Mouse (Mus musculus): ENCODE measurements around the gene Actg2.
A peak's percentile ranks its signal among the peaks of the same experiment; 100 is the strongest.

The Actg2 gene

GRCm38 (mm10) chr6:83512495-83512894 lies 23.6 kb downstream of the Actg2 start:
- DNase-seq (ENCODE audit: low spot score), result no peak

- no peak for DNase-seq (ENCODE audit: low spot score)
These were observed 25.9 kb downstream of the Actg2 start for GRCm38 (mm10) chr6:83510210-83510609.

DNA sequence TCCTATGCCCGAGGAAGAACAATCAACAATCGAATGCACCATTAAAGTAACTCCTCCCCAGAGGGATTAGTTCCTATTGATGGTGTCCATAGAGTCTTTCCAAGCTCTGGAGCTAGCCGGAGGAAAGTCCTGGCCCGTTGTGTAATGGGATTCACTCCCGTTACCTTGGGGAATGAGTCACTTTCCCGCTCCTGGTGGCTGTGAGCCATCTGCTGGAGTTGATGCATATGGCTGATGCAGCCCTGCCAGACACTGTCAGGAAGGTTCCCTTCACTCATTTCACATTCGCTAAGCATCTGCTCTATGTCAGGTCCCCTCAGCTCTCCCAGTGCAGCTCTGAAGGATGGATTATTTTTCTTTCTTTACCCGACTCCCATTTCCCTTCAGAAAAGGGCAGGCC lies 26.6 kb downstream of the Actg2 start:
- no peak for DNase-seq (ENCODE audit: low spot score)

DNA sequence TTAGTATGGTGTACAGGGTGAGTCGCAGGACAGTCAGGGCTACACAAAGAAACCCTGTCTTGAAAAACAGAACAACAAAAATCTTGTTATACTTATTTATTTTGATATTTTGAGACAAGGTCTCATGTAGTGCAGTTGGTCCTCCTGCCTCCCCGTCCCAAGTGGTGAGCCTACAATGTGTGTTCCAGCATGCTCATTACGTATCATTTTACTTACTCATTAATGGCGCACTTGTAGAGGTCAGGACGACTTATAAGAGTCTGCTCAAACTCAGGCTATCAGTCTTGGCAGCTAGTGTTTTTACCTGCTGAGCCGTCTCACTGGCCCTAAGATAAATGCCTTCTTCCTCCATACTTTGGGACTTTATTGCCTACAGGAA lies 28.9 kb downstream of the Actg2 start:
- no peak for DNase-seq (ENCODE audit: low spot score)

DNA sequence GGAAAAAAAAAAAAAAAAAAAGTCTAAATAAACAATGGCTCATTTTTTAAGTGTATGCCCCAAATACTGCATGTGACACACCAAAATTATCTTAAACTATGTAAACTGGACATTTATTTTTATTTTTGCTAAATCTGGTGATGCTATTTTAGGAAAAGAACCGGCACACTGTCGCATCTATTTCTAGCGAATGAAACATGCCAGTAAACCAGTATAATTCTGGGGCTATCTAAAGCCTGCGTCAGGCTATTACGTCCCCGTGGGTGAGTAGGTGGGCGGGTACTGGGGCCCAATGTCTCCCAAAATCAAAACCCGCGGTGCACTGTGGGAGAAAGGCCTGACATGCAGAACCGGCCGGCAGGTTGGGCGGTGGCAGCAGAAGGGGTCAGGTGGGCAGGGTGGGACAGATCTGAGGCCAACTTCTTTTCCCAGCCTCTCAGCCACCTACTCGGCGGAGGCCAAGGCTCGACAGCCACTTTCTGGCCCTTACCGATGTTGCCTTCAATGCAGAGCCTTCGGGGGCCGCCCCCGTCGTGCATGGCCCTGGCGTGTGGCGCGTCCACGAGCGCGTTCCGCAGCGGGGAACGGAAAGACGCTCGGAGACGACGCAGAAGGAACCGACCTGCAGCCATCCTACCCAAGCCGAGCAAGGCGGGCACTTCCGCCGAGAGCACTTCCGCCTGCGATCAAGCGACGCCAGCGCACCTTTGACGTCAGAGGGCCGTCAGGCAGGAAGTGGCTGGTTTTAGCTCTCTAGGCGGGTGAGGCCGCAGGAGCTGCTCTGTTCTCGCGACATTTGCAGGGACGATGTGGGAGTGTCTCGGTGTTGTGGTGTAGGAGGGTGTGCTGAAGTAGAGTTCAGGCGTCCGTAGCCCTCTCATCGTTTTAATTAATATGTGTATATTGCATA lies 29.6 kb downstream of the Actg2 start, which contains the start of gene Dguok:
Gene Dguok, minus strand, starts transcription at position 712 of the 910 bp plus-strand sequence.
- DNase-seq (ENCODE audit: low spot score), result peak; percentile 91

DNA sequence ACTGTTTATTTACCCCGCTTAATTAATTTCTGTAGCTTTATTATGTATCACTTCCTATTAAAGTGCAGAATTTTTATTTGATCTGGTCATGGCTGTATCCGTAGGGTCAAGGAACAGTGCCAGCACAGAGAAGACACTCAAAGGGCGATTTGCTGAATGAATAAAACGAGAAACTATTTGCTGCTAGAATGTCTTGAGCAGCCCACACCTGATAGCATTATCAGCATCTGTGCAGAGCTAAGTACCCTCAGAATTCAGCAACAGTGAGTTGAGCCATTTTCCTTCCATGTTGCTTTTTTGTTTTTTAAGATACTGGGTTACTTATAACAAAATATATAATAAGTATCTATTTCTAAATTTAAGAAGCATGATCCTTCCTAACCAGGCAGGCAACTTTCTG lies 30.5 kb downstream of the Actg2 start:
- no peak for DNase-seq (ENCODE audit: low spot score)

DNA sequence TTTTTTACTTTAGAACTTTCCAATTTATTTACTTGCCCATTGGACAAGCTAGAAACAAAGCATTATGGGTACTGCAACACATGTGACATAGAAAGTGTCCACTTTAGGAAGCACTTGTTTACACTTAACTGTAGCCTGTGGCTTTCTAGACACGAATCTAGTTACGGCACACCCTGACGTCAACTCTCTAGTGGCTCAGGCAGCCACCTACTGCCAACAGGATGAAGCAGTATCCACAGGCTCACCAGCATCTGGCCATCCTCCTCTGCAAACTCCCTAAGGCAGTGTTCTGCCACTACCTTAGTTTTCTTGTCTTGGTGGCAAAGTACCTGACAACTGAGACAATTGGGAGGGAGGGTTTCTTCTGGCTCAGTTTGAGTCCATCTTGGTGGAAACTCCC lies 32.7 kb downstream of the Actg2 start:
- no peak for DNase-seq (ENCODE audit: low spot score)

GRCm38 (mm10) chr6:83502656-83503055 lies 33.4 kb downstream of the Actg2 start:
- no peak for DNase-seq (ENCODE audit: low spot score)

GRCm38 (mm10) chr6:83501524-83502310 lies 34.3 kb downstream of the Actg2 start:
- no peak for DNase-seq (ENCODE audit: low spot score)

GRCm38 (mm10) chr6:83500462-83500861 lies 35.6 kb downstream of the Actg2 start:
- no peak for DNase-seq (ENCODE audit: low spot score)

GRCm38 (mm10) chr6:83499078-83499477 lies 37.0 kb downstream of the Actg2 start:
- DNase-seq (ENCODE audit: low spot score), result no peak

DNA sequence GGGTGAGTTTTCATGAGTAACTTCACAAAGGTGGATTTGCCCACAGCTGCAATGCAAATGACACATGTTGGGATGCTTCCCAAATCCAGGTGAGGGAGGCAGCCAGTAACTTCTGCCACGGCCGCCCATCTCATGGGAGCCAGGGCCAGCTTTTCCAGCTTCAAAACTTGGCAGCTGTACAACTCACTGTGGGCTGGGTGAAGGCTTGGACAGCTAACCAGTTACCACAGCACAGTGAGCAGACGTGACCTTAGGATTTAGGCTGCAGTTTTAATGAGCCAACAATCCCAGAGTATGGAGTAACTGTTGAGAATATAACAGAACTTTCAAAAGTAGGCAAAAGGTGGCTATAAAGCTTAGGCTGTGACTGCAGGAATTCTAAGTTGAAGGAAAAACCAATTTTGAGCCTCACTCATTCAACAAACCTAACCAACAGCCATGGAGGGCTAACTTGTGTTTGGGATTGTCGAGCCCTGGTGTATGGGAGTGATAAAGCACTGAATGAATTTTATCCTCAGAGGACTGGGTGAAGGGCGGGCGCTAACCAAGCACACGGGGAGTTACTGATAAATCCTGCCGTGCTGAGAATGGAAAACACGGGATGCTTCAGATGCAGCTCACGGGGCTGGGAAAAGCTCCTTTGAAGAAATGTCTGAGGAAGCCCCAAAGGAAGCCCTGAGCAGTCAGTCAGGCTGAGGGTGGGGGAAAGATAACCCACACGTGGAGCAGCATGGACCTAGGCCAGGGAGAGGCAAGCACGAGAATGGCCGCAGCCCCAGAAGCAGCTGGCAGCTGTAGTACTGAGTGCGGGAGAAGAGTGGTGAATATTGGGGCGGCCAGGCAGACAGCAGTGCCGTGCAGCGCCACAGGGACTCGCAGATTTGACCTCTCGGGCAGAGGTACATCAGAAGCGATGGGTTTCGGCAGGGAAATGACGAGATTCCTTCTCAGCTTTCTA lies 39.0 kb downstream of the Actg2 start:
- no peak for DNase-seq (ENCODE audit: low spot score)

GRCm38 (mm10) chr6:83496009-83496752 lies 39.9 kb downstream of the Actg2 start:
- DNase-seq (ENCODE audit: low spot score), result no peak

DNA sequence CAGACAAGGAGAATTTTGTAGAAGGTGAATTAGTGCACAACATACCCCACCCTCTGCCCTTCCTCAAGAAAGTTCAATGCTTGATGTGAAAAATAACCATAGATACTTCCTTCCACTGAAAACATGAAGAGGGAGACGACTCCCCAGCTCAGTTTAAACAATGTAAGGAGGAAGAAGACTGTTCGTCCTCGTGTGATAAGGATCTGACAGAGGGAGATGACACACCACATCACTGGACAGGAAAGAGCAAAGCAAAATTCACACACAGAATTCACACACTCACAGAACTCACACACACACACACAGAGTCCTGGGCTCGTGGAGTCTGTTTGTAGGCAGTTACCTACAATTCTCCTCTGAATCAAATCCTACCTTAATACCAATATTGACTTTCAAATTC lies 45.4 kb downstream of the Actg2 start:
- no peak for DNase-seq (ENCODE audit: low spot score)

GRCm38 (mm10) chr6:83488200-83488599 lies 47.9 kb downstream of the Actg2 start:
- DNase-seq (ENCODE audit: low spot score), result no peak

GRCm38 (mm10) chr6:83487298-83487697 lies 48.8 kb downstream of the Actg2 start:
- no peak for DNase-seq (ENCODE audit: low spot score)

DNA sequence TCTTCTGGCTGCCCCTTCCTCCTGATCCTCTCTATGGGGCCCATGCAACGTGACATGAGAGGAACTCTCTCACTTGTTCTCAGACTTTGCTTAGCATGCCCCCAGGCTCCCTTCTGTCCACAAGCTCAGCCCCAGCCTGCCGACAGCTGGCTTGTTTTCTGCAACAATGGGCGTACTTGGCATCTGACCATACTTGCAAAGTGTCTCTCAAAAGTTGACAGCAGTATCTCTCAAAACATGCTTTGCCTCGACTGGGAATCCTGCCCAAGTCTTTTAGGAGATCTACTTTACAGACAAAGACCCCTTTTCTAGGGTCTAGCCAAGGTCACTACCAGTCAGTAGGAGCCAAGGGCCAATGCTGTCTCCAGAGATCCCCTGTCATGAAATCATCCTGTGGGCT lies 50.2 kb downstream of the Actg2 start:
- DNase-seq (ENCODE audit: low spot score), result no peak

- DNase-seq (ENCODE audit: low spot score), result no peak
These were observed 52.3 kb downstream of the Actg2 start for GRCm38 (mm10) chr6:83483776-83484175.

GRCm38 (mm10) chr6:83482418-83483085 lies 53.5 kb downstream of the Actg2 start:
- no peak for DNase-seq (ENCODE audit: low spot score)

GRCm38 (mm10) chr6:83480019-83480655 lies 55.9 kb downstream of the Actg2 start:
- no peak for DNase-seq (ENCODE audit: low spot score)
